8 mouse cellular contexts compared by ENCODE assay signal in genomic region chr7:90475793-90476312, GRCm38 (mm10). TPM values are rescaled to one million over a fixed set of nuclear protein-coding genes. Genes with fewer than 3 reads are reported as not detected.
DNase-seq lines count a peak whose midpoint lies in the region; ATAC-seq and TF ChIP-seq lines count a peak whose summit lies in the region.

Gene Tmem126b, minus strand, starts transcription at chr7:90476001.

- WGBS in embryonic facial prominence, embryonic 14.5 days, result under 1% methylated on average over 28 of the region's 36 CpGs
- under 1% methylated on average over 36 of the region's 36 CpGs for WGBS in heart, adult 2 months
- 0% methylated on average over 36 of the region's 36 CpGs for WGBS in limb, embryonic 13.5 days
- under 1% methylated on average over 36 of the region's 36 CpGs for WGBS in midbrain, embryonic 16.5 days

- H3K27me3 ChIP-seq in embryonic facial prominence, embryonic 14.5 days (replicated peaks; ENCODE audit: control insufficient read depth, insufficient read depth, low read length), result peaks cover 7% of the 10 kb centered on the region; the same call in 1 of the 2 replicates
- no peaks in the 10 kb centered on the region for H3K27me3 ChIP-seq in heart, adult 2 months (ENCODE audit: control insufficient read depth, insufficient read depth, low read length)
- H3K27me3 ChIP-seq in limb, embryonic 13.5 days, result peaks cover 11% of the 10 kb centered on the region
- H3K27me3 ChIP-seq in midbrain, embryonic 16.5 days (ENCODE audit: control insufficient read depth, insufficient read depth, low read depth, low read length), result no peaks in the 10 kb centered on the region

- H3K4me1 ChIP-seq in embryonic facial prominence, embryonic 14.5 days (ENCODE audit: control insufficient read depth, insufficient read depth, low read length), result peaks cover 9% of the 10 kb centered on the region
- peaks cover 2% of the 10 kb centered on the region for H3K4me1 ChIP-seq in heart, adult 2 months (ENCODE audit: control insufficient read depth, insufficient read depth, low read length)
- peaks cover 10% of the 10 kb centered on the region; the same call in 1 of the 2 replicates for H3K4me1 ChIP-seq in limb, embryonic 13.5 days
- H3K4me1 ChIP-seq in midbrain, embryonic 16.5 days (ENCODE audit: control insufficient read depth, insufficient read depth, low read length), result peaks cover 18% of the 10 kb centered on the region

- no peaks in the 10 kb centered on the region; the same call in 1 of the 2 replicates for H3K79me2 ChIP-seq in heart, adult 2 months (replicated peaks; ENCODE audit: control insufficient read depth, insufficient read depth, low read length)

- DNase-seq in 3T3-L1 (ENCODE audit: low read depth, low spot score), result peak; percentile 96
- peak; percentile 94 to 98 for DNase-seq in adrenal gland, postnatal 4 days (ENCODE audit: low spot score in 2 of 2)
- DNase-seq in embryonic facial prominence, embryonic 14.5 days (ENCODE audit: low spot score), result peak; percentile 99
- DNase-seq in heart, adult 2 months, result peak; percentile 100
- DNase-seq in kidney, adult 8-10 months, result peak; percentile 100
- DNase-seq in spleen, postnatal 10 days (ENCODE audit: low spot score in 2 of 2), result peak; percentile 99

- intact Hi-C loops in heart, adult 2 months (cut with DNase I), result loop anchor here (1.0 kb wide), 2 partner anchors 19 to 32 kb away; partner anchors contain the start of gene Tmem126a

- no peaks in the 10 kb centered on the region for H3K36me3 ChIP-seq in embryonic facial prominence, embryonic 14.5 days (ENCODE audit: control insufficient read depth, insufficient read depth, low read length)
- H3K36me3 ChIP-seq in heart, adult 2 months (ENCODE audit: control insufficient read depth, insufficient read depth, low read length), result no peaks in the 10 kb centered on the region
- H3K36me3 ChIP-seq in limb, embryonic 13.5 days, result no peaks in the 10 kb centered on the region; the same call in 1 of the 2 replicates
- no peaks in the 10 kb centered on the region for H3K36me3 ChIP-seq in midbrain, embryonic 16.5 days (ENCODE audit: control insufficient read depth, insufficient read depth, low read length)

- peak within 1 kb of the TSS; percentile 64 for H3K4me3 ChIP-seq in embryonic facial prominence, embryonic 14.5 days (ENCODE audit: low read depth, low read length)
- peak within 1 kb of the TSS; percentile 89 for H3K4me3 ChIP-seq in heart, adult 2 months
- H3K4me3 ChIP-seq in limb, embryonic 13.5 days, result peak within 1 kb of the TSS; percentile 68
- peak within 1 kb of the TSS; percentile 71 for H3K4me3 ChIP-seq in midbrain, embryonic 16.5 days (ENCODE audit: low read depth, low read length)

- no peaks in the 10 kb centered on the region for H3K9me3 ChIP-seq in embryonic facial prominence, embryonic 14.5 days (ENCODE audit: control insufficient read depth, low read length)
- no peaks in the 10 kb centered on the region for H3K9me3 ChIP-seq in limb, embryonic 13.5 days
- H3K9me3 ChIP-seq in midbrain, embryonic 16.5 days (replicated peaks; ENCODE audit: control insufficient read depth, low read length, poor library complexity, severe bottlenecking), result no peaks in the 10 kb centered on the region

- H3K4me2 ChIP-seq in embryonic facial prominence, embryonic 14.5 days (ENCODE audit: low read depth, low read length), result peak within 1 kb of the TSS; percentile 91
- H3K4me2 ChIP-seq in limb, embryonic 13.5 days (replicated peaks), result peak within 1 kb of the TSS; percentile 89
- H3K4me2 ChIP-seq in midbrain, embryonic 16.5 days (ENCODE audit: low read length), result peak within 1 kb of the TSS; percentile 86

- ATAC-seq in embryonic facial prominence, embryonic 14.5 days (ENCODE audit: low read depth), result peak; percentile 100
- ATAC-seq in limb, embryonic 13.5 days (ENCODE audit: low FRiP score, low read depth), result peak; percentile 100
- ATAC-seq in midbrain, embryonic 16.5 days, result peak; percentile 100

- TF ChIP-seq EP300 in heart, adult 2 months (IDR thresholded peaks at IDR 0.05; ENCODE audit: insufficient read depth, low read depth, low read length), result peak; percentile 66; the same call in 1 of the 2 replicates

- peak; percentile 92 for TF ChIP-seq POLR2A in heart, adult 2 months (IDR thresholded peaks at IDR 0.05; ENCODE audit: insufficient read depth, low read depth, low read length)

- H3K27ac ChIP-seq in embryonic facial prominence, embryonic 14.5 days (replicated peaks; ENCODE audit: low read depth, low read length), result peak within 1 kb of the TSS; percentile 52; the same call in 1 of the 2 replicates
- H3K27ac ChIP-seq in heart, adult 2 months, result peak within 1 kb of the TSS; percentile 88
- H3K27ac ChIP-seq in limb, embryonic 13.5 days, result no peak within 1 kb of the TSS
- H3K27ac ChIP-seq in midbrain, embryonic 16.5 days (ENCODE audit: low read length), result peak within 1 kb of the TSS; percentile 96

- TF ChIP-seq CTCF in heart, adult 2 months (IDR thresholded peaks at IDR 0.05), result no peak

- peak within 1 kb of the TSS; percentile 69 for H3K9ac ChIP-seq in embryonic facial prominence, embryonic 14.5 days (ENCODE audit: low read depth, low read length)
- peak within 1 kb of the TSS; percentile 87 for H3K9ac ChIP-seq in heart, adult 2 months (ENCODE audit: low read depth, low read length)
- H3K9ac ChIP-seq in limb, embryonic 13.5 days, result peak within 1 kb of the TSS; percentile 77
- H3K9ac ChIP-seq in midbrain, embryonic 16.5 days (ENCODE audit: low read depth, low read length), result peak within 1 kb of the TSS; percentile 89

RNA-seq across cellular contexts. Expression of gene Tmem126b, which starts in this region (rescaled TPM):
- total RNA-seq in adrenal gland, postnatal 4 days (2021), result 10 to 100 TPM; 19.0 to 19.3 TPM
- polyA plus RNA-seq in embryonic facial prominence, embryonic 14.5 days (2014; fragmentation: Nextera tagmentation; extraction: Ambion mirVana), result 34.2 and 34.3 TPM in 2 replicates
- 10 to 100 TPM; 24.8 to 25.4 TPM for total RNA-seq in heart, adult 2 months (2021)
- polyA plus RNA-seq in heart, adult 2 months (2012; rRNA removed), result 10.7 and 18.2 TPM in 2 replicates
- 39.0 and 41.2 TPM in 2 replicates for polyA plus RNA-seq in limb, embryonic 13.5 days (2015; fragmentation: Nextera tagmentation; extraction: Ambion mirVana)
- 46.0 and 47.9 TPM in 2 replicates for polyA plus RNA-seq in midbrain, embryonic 16.5 days (2015; fragmentation: Nextera tagmentation; extraction: Ambion mirVana)
